Mouse (Mus musculus) liver, embryonic 15.5 days (tissue): ENCODE data around the gene Camk2d. TPM values are rescaled to one million over a fixed set of nuclear protein-coding genes. Genes with fewer than 3 reads are reported as not detected.

Source experiments
- ATAC-seq: fragments of 200-750 bp; cut with Nextera tagmentation; 2 replicates; pipeline ENCODE4 v1.8.0; 2017; ENCODE audit warnings: moderate number of reproducible peaks, mild to moderate bottlenecking, moderate library complexity; ENCODE audit not compliant: insufficient read depth
- H3K27ac ChIP-seq: fragments of 300-500 bp; sonication (generic); replicated peaks from 2 replicates; pipeline ENCODE4 v1.5.1; 2015; ENCODE audit warnings: mild to moderate bottlenecking, inconsistent platforms
- H3K27me3 ChIP-seq: fragments of 300-500 bp; sonication (generic); 2 replicates; pipeline ENCODE4 v1.6.1; 2015; ENCODE audit warnings: mild to moderate bottlenecking, inconsistent platforms
- H3K36me3 ChIP-seq: fragments of 300-500 bp; sonication (generic); replicated peaks from 2 replicates; pipeline ENCODE4 v1.6.1; 2015; ENCODE audit warnings: moderate library complexity, mild to moderate bottlenecking, inconsistent platforms
- H3K4me1 ChIP-seq: fragments of 300-500 bp; sonication (generic); replicated peaks from 2 replicates; pipeline ENCODE4 v1.6.1; 2015; ENCODE audit warnings: inconsistent platforms
- H3K4me2 ChIP-seq: fragments of 300-500 bp; sonication (generic); 2 replicates; pipeline ENCODE4 v1.6.1; 2015; ENCODE audit warnings: moderate library complexity, mild to moderate bottlenecking, inconsistent platforms
- H3K4me3 ChIP-seq: fragments of 300-500 bp; sonication (generic); replicated peaks from 2 replicates; pipeline ENCODE4 v1.5.1; 2015; ENCODE audit warnings: mild to moderate bottlenecking, inconsistent platforms
- H3K9ac ChIP-seq: fragments of 300-500 bp; sonication (generic); 2 replicates; pipeline ENCODE4 v1.6.1; 2015; ENCODE audit warnings: moderate library complexity, mild to moderate bottlenecking, inconsistent platforms
- H3K9me3 ChIP-seq: fragments of 300-500 bp; sonication (generic); replicated peaks from 2 replicates; pipeline ENCODE4 v1.6.1; 2016; ENCODE audit warnings: inconsistent platforms
- WGBS: fragments of 180-500 bp; shearing (Covaris S2); methylation state at CpG from one replicate; pipeline ENCODE4 v1.1.7; 2015; ENCODE audit warnings: mixed read lengths; ENCODE audit not compliant: insufficient replicate concordance; 5-methylcytosine and 5-hydroxymethylcytosine counted together
- polyA plus RNA-seq: library from polyadenylated mRNA; unstranded; fragments of >200 nt; fragmentation: Nextera tagmentation; extraction: Ambion mirVana; gene quantifications from 2 replicates; pipeline ENCODE4 v1.2.1, GENCODE M21; 2015

Camk2d gene
- polyA plus RNA-seq, 1 experiment from 2014 or later: 3.8 TPM

GRCm38 (mm10) chr3:126597596-126598328 is 1.7 kb downstream of the Camk2d start:
- Histone ChIP-seq H3K4me1 (peaks cover 9% of the 10 kb centered on the region; the same call in 1 of the 2 replicates), H3K27ac (peak overlapping the region; percentile 81; the same call in 1 of the 2 replicates), H3K4me2 (peak overlapping the region; percentile 83), H3K36me3 (no peaks in the 10 kb centered on the region), H3K4me3 (peak overlapping the region; percentile 63), H3K27me3 (peaks cover 27% of the 10 kb centered on the region), H3K9ac (peak overlapping the region; percentile 48), H3K9me3 (no peaks in the 10 kb centered on the region)
- ATAC-seq: no peak; the same call in 1 of the 2 replicates
- WGBS: under 1% methylated on average over 29 of the region's 29 CpGs

GRCm38 (mm10) chr3:126598329-126598676 is 2.2 kb downstream of the Camk2d start:
- 4% methylated on average over 5 of the region's 5 CpGs for WGBS
- Histone ChIP-seq H3K9ac (no peak overlapping the region), H3K4me2 (peak overlapping the region; percentile 83), H3K4me1 (peaks cover 9% of the 10 kb centered on the region; the same call in 1 of the 2 replicates), H3K4me3 (peak overlapping the region; percentile 63), H3K27ac (no peak overlapping the region), H3K27me3 (peaks cover 27% of the 10 kb centered on the region), H3K9me3 (no peaks in the 10 kb centered on the region), H3K36me3 (no peaks in the 10 kb centered on the region)
- no peak for ATAC-seq

GRCm38 (mm10) chr3:126598881-126599280 is 2.8 kb downstream of the Camk2d start:
- no peak overlapping the region for H3K4me3 ChIP-seq
- H3K36me3 ChIP-seq: no peaks in the 10 kb centered on the region
- no peaks in the 10 kb centered on the region for H3K9me3 ChIP-seq
- peaks cover 9% of the 10 kb centered on the region; the same call in 1 of the 2 replicates for H3K4me1 ChIP-seq
- H3K27ac ChIP-seq: no peak overlapping the region
- peaks cover 27% of the 10 kb centered on the region for H3K27me3 ChIP-seq
- H3K4me2 ChIP-seq: no peak overlapping the region
- no peak overlapping the region for H3K9ac ChIP-seq
- 56% methylated on average over 3 of the region's 3 CpGs for WGBS
- ATAC-seq: no peak

GRCm38 (mm10) chr3:126599335-126599734 is 3.2 kb downstream of the Camk2d start:
- no peak for ATAC-seq
- no peak overlapping the region for H3K4me2 ChIP-seq
- 39% methylated on average over 2 of the region's 2 CpGs for WGBS
- H3K27ac ChIP-seq: no peak overlapping the region
- H3K4me1 ChIP-seq: peaks cover 9% of the 10 kb centered on the region; the same call in 1 of the 2 replicates
- H3K36me3 ChIP-seq: no peaks in the 10 kb centered on the region
- no peaks in the 10 kb centered on the region for H3K9me3 ChIP-seq
- H3K27me3 ChIP-seq: peaks cover 27% of the 10 kb centered on the region
- H3K4me3 ChIP-seq: no peak overlapping the region
- no peak overlapping the region for H3K9ac ChIP-seq

- 75% methylated on average over 10 of the region's 10 CpGs for WGBS
- Histone ChIP-seq H3K9me3 (no peaks in the 10 kb centered on the region), H3K4me3 (no peak overlapping the region), H3K4me2 (no peak overlapping the region), H3K4me1 (peaks cover 9% of the 10 kb centered on the region; the same call in 1 of the 2 replicates), H3K27ac (no peak overlapping the region), H3K27me3 (peaks cover 27% of the 10 kb centered on the region), H3K9ac (no peak overlapping the region), H3K36me3 (no peaks in the 10 kb centered on the region)
- ATAC-seq: no peak
Observed at GRCm38 (mm10) chr3:126599936-126600335, 3.8 kb downstream of the Camk2d start.

GRCm38 (mm10) chr3:126602772-126603171 is 6.7 kb downstream of the Camk2d start:
- H3K4me2 ChIP-seq: no peak overlapping the region
- no peak for ATAC-seq
- H3K27me3 ChIP-seq: peaks cover 12% of the 10 kb centered on the region
- no peak overlapping the region for H3K9ac ChIP-seq
- no peaks in the 10 kb centered on the region for H3K36me3 ChIP-seq
- H3K27ac ChIP-seq: no peak overlapping the region
- H3K9me3 ChIP-seq: no peaks in the 10 kb centered on the region
- WGBS: 65% methylated on average over 11 of the region's 11 CpGs
- H3K4me1 ChIP-seq: no peaks in the 10 kb centered on the region; the same call in 1 of the 2 replicates
- H3K4me3 ChIP-seq: no peak overlapping the region

GRCm38 (mm10) chr3:126604656-126605434 is 8.7 kb downstream of the Camk2d start:
- no peak for ATAC-seq
- Histone ChIP-seq H3K9me3 (no peaks in the 10 kb centered on the region), H3K27ac (no peak overlapping the region), H3K4me2 (no peak overlapping the region), H3K4me1 (no peaks in the 10 kb centered on the region), H3K27me3 (peaks cover under 1% of the 10 kb centered on the region; the same call in 1 of the 2 replicates), H3K4me3 (no peak overlapping the region), H3K36me3 (no peaks in the 10 kb centered on the region), H3K9ac (no peak overlapping the region)
- WGBS: 66% methylated on average over 9 of the region's 9 CpGs

- H3K27ac ChIP-seq: no peak overlapping the region
- no peak overlapping the region for H3K9ac ChIP-seq
- H3K9me3 ChIP-seq: no peaks in the 10 kb centered on the region
- no peaks in the 10 kb centered on the region for H3K36me3 ChIP-seq
- peaks cover 5% of the 10 kb centered on the region for H3K27me3 ChIP-seq
- no peak overlapping the region for H3K4me3 ChIP-seq
- no peak for ATAC-seq
- no peaks in the 10 kb centered on the region for H3K4me1 ChIP-seq
- 25% methylated on average over 5 of the region's 5 CpGs for WGBS
- no peak overlapping the region for H3K4me2 ChIP-seq
Observed at GRCm38 (mm10) chr3:126609310-126609709, 13.2 kb downstream of the Camk2d start.

GRCm38 (mm10) chr3:126609795-126610451 is 13.8 kb downstream of the Camk2d start:
- ATAC-seq: no peak
- H3K27ac ChIP-seq: no peak overlapping the region
- WGBS: 15% methylated on average over 14 of the region's 14 CpGs
- no peak overlapping the region for H3K4me3 ChIP-seq
- no peaks in the 10 kb centered on the region for H3K36me3 ChIP-seq
- peaks cover 5% of the 10 kb centered on the region for H3K27me3 ChIP-seq
- H3K9ac ChIP-seq: no peak overlapping the region
- H3K9me3 ChIP-seq: no peaks in the 10 kb centered on the region
- no peak overlapping the region for H3K4me2 ChIP-seq
- H3K4me1 ChIP-seq: no peaks in the 10 kb centered on the region

GRCm38 (mm10) chr3:126611624-126612023 is 15.5 kb downstream of the Camk2d start:
- no peak overlapping the region for H3K9ac ChIP-seq
- H3K4me3 ChIP-seq: no peak overlapping the region
- WGBS: 4% methylated on average over 7 of the region's 7 CpGs
- H3K9me3 ChIP-seq: no peaks in the 10 kb centered on the region
- no peak overlapping the region for H3K27ac ChIP-seq
- peaks cover 5% of the 10 kb centered on the region for H3K27me3 ChIP-seq
- ATAC-seq: no peak
- no peaks in the 10 kb centered on the region for H3K4me1 ChIP-seq
- H3K4me2 ChIP-seq: no peak overlapping the region
- no peaks in the 10 kb centered on the region for H3K36me3 ChIP-seq
